11 mouse cellular contexts compared by ENCODE assay signal in the genomic region with DNA sequence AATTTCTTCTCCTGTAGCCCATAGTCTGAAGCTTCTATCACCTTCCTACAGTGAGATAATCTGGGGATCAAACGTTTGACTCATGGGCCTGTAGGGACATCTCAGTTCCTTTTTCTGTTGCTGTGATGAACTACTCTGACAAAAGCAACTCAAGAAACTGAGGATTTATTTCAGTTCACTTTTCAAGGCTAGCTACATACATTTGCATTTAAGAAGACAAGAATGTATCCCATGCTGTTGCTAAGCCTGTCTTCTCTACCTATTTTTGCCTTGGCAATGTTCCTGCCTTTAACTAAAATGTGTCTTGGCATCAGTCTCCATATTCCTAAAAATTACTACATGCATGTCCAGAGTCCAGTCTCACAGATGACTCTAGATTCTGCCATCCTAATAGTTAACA.
"Had no signal": no experiment of that assay in that cellular context is flagged by ENCODE, and none has a peak within 500 bp of the region (broad histone marks: within the 10 kb centered on the region; RNA-seq: fewer than 3 reads in every experiment).

No protein-coding gene starts in this region.

- ATAC-seq: intestine, postnatal 0 days had no signal

- DNase-seq: kidney, postnatal 25 days; layer of hippocampus, postnatal 36 days; liver, embryonic 13.5 days; lung, adult 2 months; lung, postnatal 14 days; lung, postnatal 4 days; midbrain, embryonic 14.5 days; thymus, adult 18-20 months; thymus, postnatal 14 days; thymus, postnatal 4 days had no signal
